Comparison of ENCODE assay signal across 9 mouse cellular contexts in the genomic region with DNA sequence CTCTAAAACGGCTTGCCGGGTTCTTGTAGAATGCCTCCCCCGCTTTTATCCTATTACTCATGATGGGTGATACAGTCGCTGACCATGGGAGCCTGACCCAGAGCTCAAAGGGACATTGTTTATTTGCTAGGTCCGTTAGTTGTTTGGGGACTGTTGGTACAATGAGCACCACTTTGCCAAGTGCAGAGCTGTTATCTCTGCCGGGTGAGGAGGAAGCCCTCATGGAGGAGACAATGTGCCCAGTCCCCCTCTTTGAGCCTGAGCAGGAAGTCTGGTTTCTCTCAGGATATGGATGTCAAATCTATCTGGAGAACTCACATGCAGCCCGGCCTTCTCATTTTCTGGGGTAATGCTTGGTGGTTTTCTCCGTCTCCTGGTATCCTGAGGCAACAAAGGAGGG.
DNase-seq lines count a peak whose midpoint lies in the region; ATAC-seq and TF ChIP-seq lines count a peak whose summit lies in the region.
"Had no signal": no experiment of that assay in that cellular context is flagged by ENCODE, and none has a peak within 500 bp of the region (broad histone marks: within the 10 kb centered on the region; RNA-seq: fewer than 3 reads in every experiment).

No protein-coding gene starts in this region.

- 28% methylated on average over 8 of the region's 8 CpGs for WGBS in intestine, embryonic 15.5 days
- 17% methylated on average over 8 of the region's 8 CpGs for WGBS in liver, embryonic 14.5 days (ENCODE audit: insufficient replicate concordance)

- peaks cover 100% of the 10 kb centered on the region for H3K4me1 ChIP-seq in megakaryocyte, embryonic 14.5 days
- 0 out of 2 replicates have a peak, but pooled peaks cover 16% of the 10 kb centered on the region for H3K4me1 ChIP-seq in intestine, embryonic 15.5 days (replicated peaks)
- H3K4me1 ChIP-seq in liver, embryonic 14.5 days (replicated peaks; ENCODE audit: control insufficient read depth in 2 of 2, insufficient read depth in 2 of 2, low read length in 1 of 2) = peaks cover 0 to 23% of the 10 kb centered on the region in 2 experiments; a peak in 3 of 4 replicates

- H3K36me3 ChIP-seq in megakaryocyte, embryonic 14.5 days (replicated peaks; ENCODE audit: low read length) = peaks cover 87% of the 10 kb centered on the region
- no peaks in the 10 kb centered on the region for H3K36me3 ChIP-seq in intestine, embryonic 15.5 days
- no peaks in the 10 kb centered on the region for H3K36me3 ChIP-seq in liver, embryonic 14.5 days (replicated peaks; ENCODE audit: control insufficient read depth, insufficient read depth, low read depth)

- H3K4me3 ChIP-seq in megakaryocyte, embryonic 14.5 days (replicated peaks) = peak overlapping the region; percentile 82
- no peak overlapping the region for H3K4me3 ChIP-seq in intestine, embryonic 15.5 days (replicated peaks)
- no peak overlapping the region for H3K4me3 ChIP-seq in liver, embryonic 14.5 days (ENCODE audit: insufficient read depth in 1 of 2, low read depth in 2 of 2, low read length in 2 of 2)
- no peak overlapping the region for H3K4me3 ChIP-seq in layer of hippocampus, adult 2 months

- no peak for ATAC-seq in megakaryocyte, adult 5-6 weeks (ENCODE audit: poor library complexity, severe bottlenecking)
- peak; percentile 36; the same call in 1 of the 2 replicates for ATAC-seq in intestine, embryonic 15.5 days
- peak; percentile 42; the same call in 1 of the 2 replicates for ATAC-seq in liver, embryonic 14.5 days (ENCODE audit: insufficient read depth)

- no peak overlapping the region for H3K27ac ChIP-seq in intestine, embryonic 15.5 days
- no peak overlapping the region for H3K27ac ChIP-seq in liver, embryonic 14.5 days
- no peak overlapping the region for H3K27ac ChIP-seq in layer of hippocampus, adult 2 months

- no peak for TF ChIP-seq CTCF in liver, embryonic 14.5 days (IDR thresholded peaks at IDR 0.05; ENCODE audit: low read depth)
- no peak for TF ChIP-seq CTCF in layer of hippocampus, adult 2 months (conservative IDR thresholded peaks at IDR 0.05)

- no peak overlapping the region; the same call in 1 of the 2 replicates for H3K4me2 ChIP-seq in intestine, embryonic 15.5 days (replicated peaks)
- H3K4me2 ChIP-seq in liver, embryonic 14.5 days (ENCODE audit: low read depth) = no peak overlapping the region

- H3K9ac ChIP-seq in intestine, embryonic 15.5 days = no peak overlapping the region
- no peak overlapping the region for H3K9ac ChIP-seq in liver, embryonic 14.5 days (replicated peaks)

- TF ChIP-seq EP300 in liver, embryonic 14.5 days (IDR thresholded peaks at IDR 0.05; ENCODE audit: low read depth) = no peak

- H3K9me3 ChIP-seq in megakaryocyte, embryonic 14.5 days = no peaks in the 10 kb centered on the region
- no peaks in the 10 kb centered on the region; the same call in 1 of the 2 replicates for H3K9me3 ChIP-seq in intestine, embryonic 15.5 days
- H3K9me3 ChIP-seq in liver, embryonic 14.5 days (ENCODE audit: control insufficient read depth, low read length) = no peaks in the 10 kb centered on the region

- no peak for DNase-seq in liver, embryonic 14.5 days (ENCODE audit: low read depth in 3 of 3, low spot score in 3 of 3)
- DNase-seq in layer of hippocampus, adult 2 months (ENCODE audit: low spot score in 2 of 2) = no peak
- no peak for DNase-seq in adipocyte (ENCODE audit: low spot score)
- DNase-seq in cerebellum, adult 18-20 months = no peak
- DNase-seq in right cerebral cortex, adult 18-20 months = no peak
- DNase-seq: right cerebral cortex, postnatal 14 days had no signal

- H3K27me3 ChIP-seq in megakaryocyte, embryonic 14.5 days (replicated peaks) = no peaks in the 10 kb centered on the region
- H3K27me3 ChIP-seq in intestine, embryonic 15.5 days (replicated peaks) = no peaks in the 10 kb centered on the region
- H3K27me3 ChIP-seq in liver, embryonic 14.5 days (ENCODE audit: control insufficient read depth, insufficient read depth, low read length) = no peaks in the 10 kb centered on the region
